Mouse (Mus musculus) embryonic facial prominence, embryonic 15.5 days (tissue): Measurements from ENCODE around the gene Tmf1. TPM values are rescaled to one million over a fixed set of nuclear protein-coding genes. Genes with fewer than 3 reads are reported as not detected.

Experiments
- ATAC-seq: fragments of 200-750 bp; cut with Nextera tagmentation; 2 replicates; pipeline ENCODE4 v1.8.0; 2017; ENCODE audit warnings: low read depth, moderate TSS enrichment; ENCODE audit not compliant: insufficient number of reproducible peaks, low FRiP score, low TSS enrichment
- H3K27ac ChIP-seq: fragments of 300-500 bp; sonication (generic); replicated peaks from 2 replicates; pipeline ENCODE4 v1.5.1; 2015; ENCODE audit warnings: mild to moderate bottlenecking, inconsistent platforms
- H3K27me3 ChIP-seq: fragments of 300-500 bp; sonication (generic); 2 replicates; pipeline ENCODE4 v1.6.1; 2015; ENCODE audit warnings: inconsistent platforms
- H3K36me3 ChIP-seq: fragments of 300-500 bp; sonication (generic); 2 replicates; pipeline ENCODE4 v1.6.1; 2015; ENCODE audit warnings: mild to moderate bottlenecking, inconsistent platforms
- H3K4me1 ChIP-seq: fragments of 300-500 bp; sonication (generic); 2 replicates; pipeline ENCODE4 v1.6.1; 2015; ENCODE audit warnings: inconsistent platforms
- H3K4me2 ChIP-seq: fragments of 300-500 bp; sonication (generic); replicated peaks from 2 replicates; pipeline ENCODE4 v1.6.1; 2015; ENCODE audit warnings: mild to moderate bottlenecking, inconsistent platforms
- H3K4me3 ChIP-seq: fragments of 300-500 bp; sonication (generic); replicated peaks from 2 replicates; pipeline ENCODE4 v1.5.1; 2015; ENCODE audit warnings: mild to moderate bottlenecking, inconsistent platforms
- H3K9ac ChIP-seq: fragments of 300-500 bp; sonication (generic); 2 replicates; pipeline ENCODE4 v1.6.1; 2015; ENCODE audit warnings: inconsistent platforms
- H3K9me3 ChIP-seq: fragments of 300-500 bp; sonication (generic); replicated peaks from 2 replicates; pipeline ENCODE4 v1.6.1; 2016; ENCODE audit warnings: inconsistent platforms
- WGBS: fragments of 180-500 bp; shearing (Covaris S2); methylation state at CpG from one replicate; pipeline ENCODE4 v1.1.7; 2015; 5-methylcytosine and 5-hydroxymethylcytosine counted together
- polyA plus RNA-seq: library from polyadenylated mRNA; unstranded; fragments of >200 nt; fragmentation: Nextera tagmentation; extraction: Ambion mirVana; gene quantifications from 2 replicates; pipeline ENCODE4 v1.2.1, GENCODE M21; 2015

Gene Tmf1
- polyA plus RNA-seq, 1 experiment from 2014 or later, result 36.8 TPM

DNA sequence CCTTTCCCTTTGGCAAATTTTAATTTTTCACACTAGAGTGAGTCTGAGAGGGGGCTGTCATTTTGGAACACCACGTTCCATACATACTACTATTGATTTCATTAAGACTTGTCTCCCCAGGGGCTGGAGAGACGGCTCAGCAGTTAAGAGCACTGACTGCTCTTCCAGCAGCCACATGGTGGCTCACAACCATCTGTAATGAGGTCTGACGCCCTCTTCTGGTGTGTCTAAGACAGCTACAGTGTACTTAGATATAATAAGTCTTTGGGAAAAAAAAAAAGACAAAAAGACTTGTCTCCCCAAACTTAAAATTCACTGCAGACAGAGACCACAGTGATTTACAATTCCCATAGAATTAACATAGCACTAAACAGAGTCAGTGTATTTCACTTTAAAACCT, 21.5 kb upstream of the Tmf1 start:
- Histone ChIP-seq H3K4me1 (peaks cover 11% of the 10 kb centered on the region), H3K36me3 (peaks cover 27% of the 10 kb centered on the region), H3K4me3 (no peak overlapping the region), H3K27ac (no peak overlapping the region), H3K27me3 (no peaks in the 10 kb centered on the region), H3K9me3 (no peaks in the 10 kb centered on the region), H3K9ac (no peak overlapping the region), H3K4me2 (no peak overlapping the region)
- 31% methylated on average over 3 of the region's 3 CpGs for WGBS
- ATAC-seq, result no peak

DNA sequence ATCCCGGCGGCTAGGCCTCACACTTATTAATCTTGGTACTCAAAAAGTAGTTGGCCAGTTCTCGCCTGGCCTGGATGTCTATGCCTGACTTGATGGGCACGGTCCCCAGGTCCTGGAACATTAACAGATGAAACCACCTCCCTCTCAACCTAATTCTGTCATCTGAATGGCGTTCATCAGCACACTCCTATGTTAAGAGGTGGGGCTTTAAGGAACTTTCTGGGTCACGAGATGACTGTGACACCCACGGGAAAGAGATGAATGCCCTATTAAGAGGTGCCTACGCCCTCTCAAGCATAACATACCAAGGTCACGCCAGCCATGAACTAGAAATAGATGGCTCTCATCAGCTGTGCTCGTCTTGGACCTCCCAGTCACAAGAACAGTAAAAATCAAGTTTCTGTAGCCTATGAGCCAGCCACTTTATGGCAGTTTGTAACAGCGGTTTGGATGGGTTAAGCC, 476 bp upstream of the Tmf1 start:
- Histone ChIP-seq H3K27ac (peak overlapping the region; percentile 94), H3K4me3 (peak overlapping the region; percentile 87), H3K4me1 (peaks cover 15% of the 10 kb centered on the region), H3K4me2 (peak overlapping the region; percentile 69), H3K9ac (peak overlapping the region; percentile 77), H3K9me3 (no peaks in the 10 kb centered on the region), H3K27me3 (no peaks in the 10 kb centered on the region), H3K36me3 (peaks cover 14% of the 10 kb centered on the region)
- 10% methylated on average over 11 of the region's 11 CpGs for WGBS
- ATAC-seq, result peak; percentile 18

- 78% methylated on average over 11 of the region's 11 CpGs for WGBS
- H3K4me1 ChIP-seq, result peaks cover 15% of the 10 kb centered on the region
- no peaks in the 10 kb centered on the region for H3K27me3 ChIP-seq
- no peak overlapping the region for H3K9ac ChIP-seq
- no peaks in the 10 kb centered on the region for H3K9me3 ChIP-seq
- H3K27ac ChIP-seq, result no peak overlapping the region
- no peak overlapping the region for H3K4me3 ChIP-seq
- no peak for ATAC-seq
- no peak overlapping the region for H3K4me2 ChIP-seq
- H3K36me3 ChIP-seq, result peaks cover 32% of the 10 kb centered on the region
Observed at GRCm38 (mm10) chr6:97175716-97176115, 3.2 kb downstream of the Tmf1 start.

GRCm38 (mm10) chr6:97150156-97150555, 28.8 kb downstream of the Tmf1 start:
- Histone ChIP-seq H3K27ac (no peak overlapping the region), H3K27me3 (no peaks in the 10 kb centered on the region), H3K4me1 (peaks cover 26% of the 10 kb centered on the region), H3K9ac (no peak overlapping the region), H3K4me2 (no peak overlapping the region), H3K4me3 (no peak overlapping the region), H3K36me3 (no peaks in the 10 kb centered on the region), H3K9me3 (no peaks in the 10 kb centered on the region)
- 76% methylated on average over 6 of the region's 6 CpGs for WGBS
- no peak for ATAC-seq

DNA sequence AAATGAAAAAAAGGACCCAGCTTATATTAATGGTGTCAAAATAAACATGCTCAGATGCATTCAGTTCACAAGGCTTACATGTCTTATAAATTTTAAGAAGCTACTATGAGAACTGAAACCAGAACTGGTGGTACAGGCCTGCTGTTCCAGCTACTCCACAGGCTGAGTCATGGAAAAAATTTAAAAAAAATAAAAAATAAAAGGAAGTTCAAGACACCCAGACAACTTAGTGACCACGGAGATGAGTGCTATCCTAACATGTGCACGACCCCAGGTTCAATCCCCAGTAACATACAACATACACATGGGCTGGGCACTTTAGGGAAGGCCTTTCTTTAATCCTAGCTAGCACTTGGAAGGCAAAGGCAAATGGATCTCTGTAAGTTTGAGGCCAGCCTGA, 29.2 kb downstream of the Tmf1 start:
- Histone ChIP-seq H3K27ac (peak overlapping the region; percentile 88; the same call in 1 of the 2 replicates), H3K9me3 (no peaks in the 10 kb centered on the region), H3K4me1 (peaks cover 27% of the 10 kb centered on the region), H3K27me3 (no peaks in the 10 kb centered on the region), H3K9ac (no peak overlapping the region), H3K36me3 (no peaks in the 10 kb centered on the region), H3K4me3 (no peak overlapping the region), H3K4me2 (peak overlapping the region; percentile 96; the same call in 1 of the 2 replicates)
- WGBS, result 75% methylated on average over 2 of the region's 2 CpGs
- no peak for ATAC-seq

GRCm38 (mm10) chr6:97148383-97149251, 30.3 kb downstream of the Tmf1 start, which contains the start of gene Eogt:
Gene Eogt (minus strand): TSS chr6:97149182.
- H3K27me3 ChIP-seq, result no peaks in the 10 kb centered on the region
- peak within 1 kb of the TSS; percentile 96 for H3K4me2 ChIP-seq
- peak within 1 kb of the TSS; percentile 88 for H3K27ac ChIP-seq
- H3K36me3 ChIP-seq, result no peaks in the 10 kb centered on the region
- H3K4me3 ChIP-seq, result peak within 1 kb of the TSS; percentile 72
- peak within 1 kb of the TSS; percentile 75 for H3K9ac ChIP-seq
- H3K4me1 ChIP-seq, result peaks cover 27% of the 10 kb centered on the region
- no peaks in the 10 kb centered on the region for H3K9me3 ChIP-seq
- peak; percentile 74 for ATAC-seq
- WGBS, result under 1% methylated on average over 56 of the region's 56 CpGs

DNA sequence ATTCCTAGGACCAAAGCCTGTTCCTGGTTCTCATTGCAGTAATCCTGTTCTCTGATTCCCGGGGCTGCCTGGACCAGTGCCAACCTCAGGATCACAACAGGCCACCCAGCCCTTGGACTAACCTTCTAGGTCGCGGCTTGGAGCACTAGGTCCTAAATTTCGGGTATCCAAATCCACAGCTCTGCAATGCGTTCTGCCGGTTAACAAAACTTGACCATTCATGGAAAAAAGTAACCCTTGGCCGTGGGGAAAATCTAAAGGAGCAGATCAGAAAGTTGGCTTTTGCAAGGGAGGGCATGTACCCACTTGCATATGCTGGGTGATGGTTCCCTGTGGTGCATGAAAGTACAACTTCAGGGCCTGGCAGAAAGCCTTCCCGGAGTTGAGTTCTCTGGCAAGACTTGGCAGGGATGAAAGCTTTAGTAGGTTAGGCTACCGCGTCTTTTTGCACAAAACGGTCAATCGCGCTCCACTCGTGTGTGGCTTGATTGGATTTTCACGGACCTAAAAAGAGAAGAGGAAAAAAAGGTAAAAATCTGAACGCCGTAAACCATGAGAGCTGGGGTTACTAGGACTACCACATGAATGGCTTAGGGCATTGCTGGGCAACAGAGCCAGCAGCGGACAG, 31.1 kb downstream of the Tmf1 start:
- no peaks in the 10 kb centered on the region for H3K36me3 ChIP-seq
- peak overlapping the region; percentile 88 for H3K27ac ChIP-seq
- peak overlapping the region; percentile 96 for H3K4me2 ChIP-seq
- peaks cover 27% of the 10 kb centered on the region for H3K4me1 ChIP-seq
- ATAC-seq, result no peak
- peak overlapping the region; percentile 75 for H3K9ac ChIP-seq
- no peaks in the 10 kb centered on the region for H3K9me3 ChIP-seq
- H3K27me3 ChIP-seq, result no peaks in the 10 kb centered on the region
- 8% methylated on average over 18 of the region's 18 CpGs for WGBS
- H3K4me3 ChIP-seq, result peak overlapping the region; percentile 72

GRCm38 (mm10) chr6:97145156-97145555, 33.8 kb downstream of the Tmf1 start:
- no peak for ATAC-seq
- Histone ChIP-seq H3K9me3 (no peaks in the 10 kb centered on the region), H3K27ac (no peak overlapping the region), H3K27me3 (no peaks in the 10 kb centered on the region), H3K36me3 (peaks cover 13% of the 10 kb centered on the region; the same call in 1 of the 2 replicates), H3K4me3 (no peak overlapping the region), H3K4me2 (no peak overlapping the region), H3K4me1 (peaks cover 27% of the 10 kb centered on the region), H3K9ac (no peak overlapping the region)
- 86% methylated on average over 7 of the region's 7 CpGs for WGBS

GRCm38 (mm10) chr6:97144359-97144758, 34.6 kb downstream of the Tmf1 start:
- Histone ChIP-seq H3K9ac (no peak overlapping the region), H3K9me3 (no peaks in the 10 kb centered on the region), H3K36me3 (peaks cover 21% of the 10 kb centered on the region), H3K4me3 (no peak overlapping the region), H3K4me2 (no peak overlapping the region), H3K27me3 (no peaks in the 10 kb centered on the region), H3K27ac (no peak overlapping the region), H3K4me1 (peaks cover 25% of the 10 kb centered on the region)
- ATAC-seq, result no peak
- WGBS, result 42% methylated on average over 7 of the region's 7 CpGs

DNA sequence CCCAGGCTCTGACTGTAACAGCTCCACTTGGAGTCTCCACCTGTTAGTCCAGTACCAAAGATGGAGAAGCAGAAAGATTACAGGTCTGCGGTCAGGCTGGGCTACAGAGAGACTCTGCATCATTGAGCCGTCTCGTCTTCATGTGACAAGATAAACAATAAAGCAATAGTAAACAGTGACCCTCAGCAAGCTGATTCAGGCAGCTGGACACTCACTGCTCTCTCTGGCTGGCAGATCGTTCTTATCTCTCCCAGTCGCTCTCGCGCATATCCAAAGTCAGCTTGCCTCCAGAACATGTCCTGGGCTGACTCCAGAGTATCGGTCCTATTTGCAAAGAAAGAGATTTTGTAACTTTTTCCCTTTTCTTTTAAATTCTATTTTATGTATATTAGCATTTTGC, 36.3 kb downstream of the Tmf1 start:
- Histone ChIP-seq H3K4me1 (peaks cover 12% of the 10 kb centered on the region), H3K27ac (no peak overlapping the region), H3K9me3 (no peaks in the 10 kb centered on the region), H3K36me3 (peaks cover 21% of the 10 kb centered on the region), H3K9ac (no peak overlapping the region), H3K4me2 (no peak overlapping the region), H3K4me3 (no peak overlapping the region), H3K27me3 (no peaks in the 10 kb centered on the region)
- 88% methylated on average over 8 of the region's 8 CpGs for WGBS
- ATAC-seq, result no peak

DNA sequence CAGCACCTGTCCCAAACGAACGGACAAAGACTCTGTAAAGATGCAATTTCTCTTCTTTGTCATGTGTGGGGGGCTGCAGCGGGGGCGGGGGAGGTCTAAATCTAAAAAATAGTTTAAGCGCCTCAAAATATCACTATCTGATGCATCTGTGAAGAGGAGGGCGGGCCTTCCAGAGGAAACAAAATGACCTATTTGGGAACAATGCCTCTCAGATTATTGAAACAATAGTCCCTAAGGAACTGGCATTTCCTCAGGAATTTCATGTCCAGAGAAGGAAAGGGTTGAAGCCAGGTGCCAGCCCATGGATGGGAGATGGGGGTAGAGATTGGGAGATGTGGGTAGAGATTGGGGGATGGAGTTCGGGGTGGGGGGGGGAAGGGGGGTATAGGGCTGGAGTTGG, 37.1 kb downstream of the Tmf1 start:
- 83% methylated on average over 7 of the region's 7 CpGs for WGBS
- Histone ChIP-seq H3K27ac (no peak overlapping the region), H3K9me3 (no peaks in the 10 kb centered on the region), H3K4me1 (0 out of 2 replicates have a peak, but pooled peaks cover 5% of the 10 kb centered on the region), H3K27me3 (no peaks in the 10 kb centered on the region), H3K36me3 (peaks cover 21% of the 10 kb centered on the region), H3K4me2 (no peak overlapping the region), H3K9ac (no peak overlapping the region), H3K4me3 (no peak overlapping the region)
- ATAC-seq, result no peak
